Mouse (Mus musculus) midbrain, embryonic 10.5 days (tissue): ENCODE data around the gene Clec3a. TPM values are rescaled to one million over a fixed set of nuclear protein-coding genes. Genes with fewer than 3 reads are reported as not detected.

Experiments
- DNase-seq: peaks from one replicate; pipeline ENCODE4 v3.0.0-alpha.2; 2017; ENCODE audit warnings: low spot score
- H3K27ac ChIP-seq: fragments of 300-500 bp; sonication (generic); replicated peaks from 2 replicates; pipeline ENCODE4 v1.5.1; 2016; ENCODE audit warnings: mild to moderate bottlenecking
- H3K27me3 ChIP-seq: fragments of 300-500 bp; sonication (generic); 2 replicates; pipeline ENCODE4 v1.6.1; 2016; ENCODE audit warnings: low read depth, mild to moderate bottlenecking; ENCODE audit not compliant: poor library complexity, severe bottlenecking
- H3K36me3 ChIP-seq: fragments of 300-500 bp; sonication (generic); 2 replicates; pipeline ENCODE4 v1.6.1; 2016; ENCODE audit warnings: mild to moderate bottlenecking, moderate library complexity
- H3K4me1 ChIP-seq: fragments of 300-500 bp; sonication (generic); 2 replicates; pipeline ENCODE4 v1.6.1; 2016
- H3K4me3 ChIP-seq: fragments of 300-500 bp; sonication (generic); 2 replicates; pipeline ENCODE4 v1.5.1; 2016; ENCODE audit warnings: mild to moderate bottlenecking, moderate library complexity
- H3K9me3 ChIP-seq: fragments of 300-500 bp; sonication (generic); replicated peaks from 2 replicates; pipeline ENCODE4 v1.6.1; 2016; ENCODE audit warnings: mild to moderate bottlenecking
- WGBS: fragments of 180-500 bp; shearing (Covaris S2); methylation state at CpG from one replicate; pipeline ENCODE4 v1.1.7; 2016; 5-methylcytosine and 5-hydroxymethylcytosine counted together
- polyA plus RNA-seq: library from polyadenylated mRNA; unstranded; fragments of >200 nt; fragmentation: Nextera tagmentation; extraction: Ambion mirVana; gene quantifications from 2 replicates; pipeline ENCODE4 v1.2.1, GENCODE M21; 2016

Clec3a gene
- polyA plus RNA-seq, 1 experiment from 2014 or later: not detected

- Histone ChIP-seq H3K36me3 (no peaks in the 10 kb centered on the region), H3K9me3 (no peaks in the 10 kb centered on the region), H3K27ac (no peak overlapping the region), H3K4me3 (no peak overlapping the region), H3K27me3 (no peaks in the 10 kb centered on the region), H3K4me1 (0 out of 2 replicates have a peak, but pooled peaks cover 4% of the 10 kb centered on the region)
- no peak for DNase-seq
- 79% methylated on average over 4 of the region's 4 CpGs for WGBS
Observed at GRCm38 (mm10) chr8:114421544-114421943, 3.7 kb downstream of the Clec3a start.

- no peak overlapping the region for H3K4me3 ChIP-seq
- H3K4me1 ChIP-seq: peaks cover 12% of the 10 kb centered on the region
- no peak overlapping the region for H3K27ac ChIP-seq
- peak; percentile 50 for DNase-seq
- H3K36me3 ChIP-seq: no peaks in the 10 kb centered on the region
- no peaks in the 10 kb centered on the region for H3K27me3 ChIP-seq
- no peaks in the 10 kb centered on the region for H3K9me3 ChIP-seq
- 12% methylated on average over 6 of the region's 6 CpGs for WGBS
Observed at GRCm38 (mm10) chr8:114438236-114438635, 20.4 kb downstream of the Clec3a start.

- Histone ChIP-seq H3K4me3 (peak within 1 kb of the TSS; percentile 62), H3K27ac (peak within 1 kb of the TSS; percentile 87), H3K27me3 (no peaks in the 10 kb centered on the region), H3K9me3 (no peaks in the 10 kb centered on the region), H3K36me3 (no peaks in the 10 kb centered on the region), H3K4me1 (peaks cover 12% of the 10 kb centered on the region)
- under 1% methylated on average over 54 of the region's 54 CpGs for WGBS
- peak; percentile 99 for DNase-seq
Observed at GRCm38 (mm10) chr8:114439334-114440204, 21.7 kb downstream of the Clec3a start, which contains the start of gene Wwox. TSS of gene Wwox (plus strand) at chr8:114439655.

GRCm38 (mm10) chr8:114440205-114440589, 22.3 kb downstream of the Clec3a start:
- 24% methylated on average over 5 of the region's 5 CpGs for WGBS
- Histone ChIP-seq H3K4me1 (peaks cover 12% of the 10 kb centered on the region), H3K36me3 (no peaks in the 10 kb centered on the region), H3K27ac (peak overlapping the region; percentile 87), H3K27me3 (no peaks in the 10 kb centered on the region), H3K9me3 (no peaks in the 10 kb centered on the region), H3K4me3 (peak overlapping the region; percentile 62)
- DNase-seq: no peak

- Histone ChIP-seq H3K4me1 (peaks cover 12% of the 10 kb centered on the region), H3K36me3 (0 out of 2 replicates have a peak, but pooled peaks cover 5% of the 10 kb centered on the region), H3K27ac (no peak overlapping the region), H3K27me3 (no peaks in the 10 kb centered on the region), H3K9me3 (no peaks in the 10 kb centered on the region), H3K4me3 (no peak overlapping the region)
- no peak for DNase-seq
- 81% methylated on average over 4 of the region's 4 CpGs for WGBS
Observed at GRCm38 (mm10) chr8:114441616-114442015, 23.7 kb downstream of the Clec3a start.

GRCm38 (mm10) chr8:114446884-114447283, 29.0 kb downstream of the Clec3a start:
- WGBS: 91% methylated on average over 7 of the region's 7 CpGs
- peaks cover 14% of the 10 kb centered on the region for H3K4me1 ChIP-seq
- DNase-seq: no peak
- no peak overlapping the region for H3K27ac ChIP-seq
- H3K27me3 ChIP-seq: no peaks in the 10 kb centered on the region; the same call in 1 of the 2 replicates
- H3K4me3 ChIP-seq: no peak overlapping the region
- no peaks in the 10 kb centered on the region for H3K9me3 ChIP-seq
- H3K36me3 ChIP-seq: peaks cover 29% of the 10 kb centered on the region

GRCm38 (mm10) chr8:114452278-114452677, 34.4 kb downstream of the Clec3a start:
- H3K9me3 ChIP-seq: no peaks in the 10 kb centered on the region
- H3K4me3 ChIP-seq: no peak overlapping the region
- H3K27ac ChIP-seq: no peak overlapping the region
- 86% methylated on average over 8 of the region's 8 CpGs for WGBS
- peaks cover 25% of the 10 kb centered on the region for H3K4me1 ChIP-seq
- peaks cover 24% of the 10 kb centered on the region for H3K36me3 ChIP-seq
- peaks cover 5% of the 10 kb centered on the region for H3K27me3 ChIP-seq
- DNase-seq: no peak

GRCm38 (mm10) chr8:114452781-114453221, 34.9 kb downstream of the Clec3a start:
- no peak overlapping the region for H3K27ac ChIP-seq
- H3K36me3 ChIP-seq: peaks cover 24% of the 10 kb centered on the region
- H3K4me3 ChIP-seq: no peak overlapping the region
- peaks cover 25% of the 10 kb centered on the region for H3K4me1 ChIP-seq
- peaks cover 5% of the 10 kb centered on the region for H3K27me3 ChIP-seq
- DNase-seq: peak; percentile 74
- H3K9me3 ChIP-seq: no peaks in the 10 kb centered on the region
- 11% methylated on average over 9 of the region's 9 CpGs for WGBS

GRCm38 (mm10) chr8:114455302-114455701, 37.4 kb downstream of the Clec3a start:
- H3K27me3 ChIP-seq: peaks cover 5% of the 10 kb centered on the region
- peaks cover 7% of the 10 kb centered on the region; the same call in 1 of the 2 replicates for H3K36me3 ChIP-seq
- no peak overlapping the region for H3K27ac ChIP-seq
- H3K4me3 ChIP-seq: no peak overlapping the region
- DNase-seq: no peak
- no peaks in the 10 kb centered on the region for H3K9me3 ChIP-seq
- peaks cover 25% of the 10 kb centered on the region for H3K4me1 ChIP-seq
- WGBS: 95% methylated on average over 8 of the region's 8 CpGs

- Histone ChIP-seq H3K9me3 (no peaks in the 10 kb centered on the region), H3K4me1 (peaks cover 18% of the 10 kb centered on the region), H3K27me3 (peaks cover 5% of the 10 kb centered on the region), H3K4me3 (no peak overlapping the region), H3K27ac (no peak overlapping the region), H3K36me3 (peaks cover under 1% of the 10 kb centered on the region; the same call in 1 of the 2 replicates)
- no peak for DNase-seq
- WGBS: 85% methylated on average over 15 of the region's 15 CpGs
Observed at GRCm38 (mm10) chr8:114455953-114456352, 38.1 kb downstream of the Clec3a start.

- no peak for DNase-seq
- no peak overlapping the region for H3K4me3 ChIP-seq
- no peaks in the 10 kb centered on the region for H3K9me3 ChIP-seq
- peaks cover 5% of the 10 kb centered on the region for H3K4me1 ChIP-seq
- no peaks in the 10 kb centered on the region for H3K36me3 ChIP-seq
- 80% methylated on average over 25 of the region's 25 CpGs for WGBS
- H3K27ac ChIP-seq: no peak overlapping the region
- peaks cover 5% of the 10 kb centered on the region; the same call in 1 of the 2 replicates for H3K27me3 ChIP-seq
Observed at GRCm38 (mm10) chr8:114458113-114458784, 40.4 kb downstream of the Clec3a start.

- Histone ChIP-seq H3K27me3 (no peaks in the 10 kb centered on the region), H3K4me3 (no peak overlapping the region), H3K27ac (no peak overlapping the region), H3K4me1 (peaks cover 7% of the 10 kb centered on the region), H3K36me3 (0 out of 2 replicates have a peak, but pooled peaks cover 4% of the 10 kb centered on the region), H3K9me3 (no peaks in the 10 kb centered on the region)
- WGBS: 65% methylated on average over 5 of the region's 5 CpGs
- DNase-seq: no peak
Observed at GRCm38 (mm10) chr8:114460600-114460999, 42.7 kb downstream of the Clec3a start.
